Mouse (Mus musculus) hindbrain, embryonic 12.5 days (tissue): ENCODE data around the gene Vps13d. TPM values are rescaled to one million over a fixed set of nuclear protein-coding genes. Genes with fewer than 3 reads are reported as not detected.

Experiments
- ATAC-seq: fragments of 200-750 bp; cut with Nextera tagmentation; 2 replicates; pipeline ENCODE4 v1.8.0; 2017; ENCODE audit warnings: moderate TSS enrichment; ENCODE audit not compliant: low FRiP score
- H3K27ac ChIP-seq: fragments of 300-500 bp; sonication (generic); 2 replicates; pipeline ENCODE4 v1.5.1; 2016; ENCODE audit warnings: mild to moderate bottlenecking
- H3K27me3 ChIP-seq: fragments of 300-500 bp; sonication (generic); 2 replicates; pipeline ENCODE4 v1.6.1; 2016; ENCODE audit warnings: mild to moderate bottlenecking
- H3K36me3 ChIP-seq: fragments of 300-500 bp; sonication (generic); 2 replicates; pipeline ENCODE4 v1.6.1; 2016; ENCODE audit warnings: mild to moderate bottlenecking
- H3K4me1 ChIP-seq: fragments of 300-500 bp; sonication (generic); 2 replicates; pipeline ENCODE4 v1.6.1; 2016
- H3K4me2 ChIP-seq: fragments of 300-500 bp; sonication (generic); replicated peaks from 2 replicates; pipeline ENCODE4 v1.6.1; 2016; ENCODE audit warnings: mild to moderate bottlenecking
- H3K4me3 ChIP-seq: fragments of 300-500 bp; sonication (generic); 2 replicates; pipeline ENCODE4 v1.5.1; 2016; ENCODE audit warnings: mild to moderate bottlenecking
- H3K9ac ChIP-seq: fragments of 300-500 bp; sonication (generic); 2 replicates; pipeline ENCODE4 v1.6.1; 2016; ENCODE audit warnings: mild to moderate bottlenecking, moderate library complexity
- H3K9me3 ChIP-seq: fragments of 300-500 bp; sonication (generic); replicated peaks from 2 replicates; pipeline ENCODE4 v1.6.1; 2016; ENCODE audit warnings: mild to moderate bottlenecking
- WGBS: fragments of 180-500 bp; shearing (Covaris S2); methylation state at CpG from one replicate; pipeline ENCODE4 v1.1.7; 2016; 5-methylcytosine and 5-hydroxymethylcytosine counted together
- polyA plus RNA-seq: library from polyadenylated mRNA; unstranded; fragments of >200 nt; fragmentation: Nextera tagmentation; extraction: Ambion mirVana; gene quantifications from 2 replicates; pipeline ENCODE4 v1.2.1, GENCODE M21; 2016

Gene Vps13d
- polyA plus RNA-seq, 1 experiment from 2014 or later: 7.2 TPM

DNA sequence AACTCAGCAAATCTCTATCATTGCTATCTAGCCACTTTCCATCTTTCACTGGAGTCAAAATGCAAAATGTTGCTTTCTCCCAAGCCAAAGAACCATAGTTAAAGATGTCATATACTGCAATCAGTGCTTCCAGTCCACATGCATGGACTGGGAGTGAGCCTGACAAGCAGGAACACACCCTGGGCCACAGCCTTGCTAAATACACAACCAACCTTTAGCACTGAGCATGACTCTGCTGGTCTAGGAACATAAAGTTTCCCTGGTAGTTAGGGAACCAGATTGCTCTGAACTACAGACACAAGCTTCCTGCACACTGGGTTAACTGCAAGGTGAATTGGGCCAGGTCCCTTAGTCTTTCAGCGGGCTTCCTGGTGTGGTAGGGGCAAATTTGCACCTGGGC, 64.0 kb downstream of the Vps13d start:
- WGBS: 97% methylated on average over 1 of the region's 1 CpGs
- no peak overlapping the region for H3K9ac ChIP-seq
- H3K4me2 ChIP-seq: no peak overlapping the region
- no peaks in the 10 kb centered on the region for H3K4me1 ChIP-seq
- peaks cover 68% of the 10 kb centered on the region for H3K36me3 ChIP-seq
- no peak for ATAC-seq
- H3K9me3 ChIP-seq: no peaks in the 10 kb centered on the region
- H3K27ac ChIP-seq: no peak overlapping the region
- H3K27me3 ChIP-seq: no peaks in the 10 kb centered on the region
- no peak overlapping the region for H3K4me3 ChIP-seq

DNA sequence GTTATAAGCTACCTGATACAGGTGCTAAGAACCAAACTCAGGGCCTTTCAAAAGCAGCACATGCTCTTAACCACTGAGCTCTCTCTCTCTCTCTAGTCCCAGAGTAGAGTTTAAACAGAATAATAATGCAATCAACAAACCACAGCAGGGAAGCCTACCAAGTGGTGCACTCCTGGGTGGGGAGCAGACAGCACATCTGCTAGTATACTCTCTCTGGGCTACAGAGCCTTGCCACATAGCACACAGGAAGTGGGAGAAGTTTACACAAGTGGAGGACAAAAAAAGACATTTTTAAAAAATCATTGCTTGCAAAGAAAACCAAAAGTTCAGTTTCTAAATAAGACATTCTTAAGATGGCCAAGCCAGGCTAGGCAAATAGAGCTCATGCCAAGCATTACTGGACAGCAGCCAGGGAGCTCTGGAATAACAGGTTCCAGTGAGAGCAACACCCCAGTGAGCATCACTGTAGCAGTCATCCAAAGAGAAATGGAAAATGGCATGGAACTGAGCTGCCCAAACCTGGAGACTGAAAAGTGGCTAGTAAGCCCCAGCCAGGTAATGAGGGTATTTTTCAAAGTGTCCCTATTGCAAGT, 64.8 kb downstream of the Vps13d start:
- no peak overlapping the region for H3K27ac ChIP-seq
- H3K36me3 ChIP-seq: peaks cover 75% of the 10 kb centered on the region
- no peaks in the 10 kb centered on the region for H3K9me3 ChIP-seq

DNA sequence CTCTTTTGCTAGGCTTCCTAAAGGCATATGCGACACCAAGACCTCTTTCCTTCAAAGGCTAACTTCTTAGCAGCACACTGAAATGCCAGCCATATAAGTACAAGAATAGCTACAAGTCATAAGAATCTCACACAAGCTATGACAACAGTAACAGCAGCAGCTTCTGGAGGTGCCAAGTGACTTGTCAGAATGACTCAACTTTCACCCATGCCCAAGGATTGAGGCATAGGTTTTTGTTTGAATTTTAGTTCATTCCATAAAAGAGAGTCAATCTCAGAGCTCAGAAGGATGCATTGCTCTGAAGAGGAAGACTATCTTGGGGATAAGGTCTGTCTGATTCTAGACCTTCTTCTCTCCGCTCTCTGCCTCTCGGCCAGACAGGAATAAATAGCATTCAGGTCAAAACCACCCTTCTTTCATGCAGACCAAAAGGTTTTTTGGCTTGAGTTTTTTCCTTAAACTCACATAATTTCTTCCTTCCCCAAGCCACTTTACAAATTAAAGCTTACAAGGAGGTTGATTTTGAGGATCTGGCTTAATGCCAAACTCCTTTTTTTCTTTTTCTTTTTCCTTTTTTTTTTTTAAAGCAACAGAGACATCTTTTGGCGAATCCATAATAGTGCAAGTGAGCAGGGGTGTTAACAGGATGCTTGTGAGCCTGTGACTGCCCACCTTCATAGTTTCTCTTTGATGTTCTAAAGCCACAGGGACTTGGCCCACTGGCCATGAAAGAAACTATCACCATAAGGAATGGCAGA, 69.2 kb downstream of the Vps13d start:
- Histone ChIP-seq H3K27ac (no peak overlapping the region), H3K4me2 (no peak overlapping the region), H3K36me3 (peaks cover 77% of the 10 kb centered on the region), H3K27me3 (no peaks in the 10 kb centered on the region), H3K9ac (no peak overlapping the region), H3K9me3 (no peaks in the 10 kb centered on the region), H3K4me3 (no peak overlapping the region), H3K4me1 (no peaks in the 10 kb centered on the region)
- ATAC-seq: no peak
- 81% methylated on average over 4 of the region's 4 CpGs for WGBS

More for the DNA sequence above, 64.8 kb downstream of the Vps13d start:
- Histone ChIP-seq H3K4me3 (no peak overlapping the region), H3K4me1 (no peaks in the 10 kb centered on the region), H3K27me3 (no peaks in the 10 kb centered on the region), H3K4me2 (no peak overlapping the region), H3K9ac (no peak overlapping the region)
- ATAC-seq: no peak

DNA sequence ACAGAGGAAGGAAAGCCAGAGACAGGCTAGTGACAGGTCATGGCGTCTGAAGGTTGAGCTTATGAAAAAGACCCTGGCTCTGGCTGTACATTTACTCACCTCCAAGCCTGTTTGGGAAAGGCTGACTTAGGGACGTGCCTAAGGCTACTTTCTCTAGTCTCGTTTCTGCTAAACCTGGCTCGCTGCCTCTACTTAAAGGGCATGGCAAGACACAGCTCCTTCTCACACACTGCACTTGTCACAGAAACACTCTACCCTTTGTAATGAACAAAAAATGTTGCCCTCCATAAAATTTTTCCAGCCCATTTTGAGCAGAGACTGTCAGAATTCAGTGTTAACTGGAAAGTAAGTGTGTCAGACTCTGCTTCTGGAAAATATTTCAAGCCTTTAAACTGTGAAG, 70.4 kb downstream of the Vps13d start:
- Histone ChIP-seq H3K36me3 (peaks cover 75% of the 10 kb centered on the region), H3K4me3 (no peak overlapping the region), H3K9me3 (no peaks in the 10 kb centered on the region), H3K4me1 (no peaks in the 10 kb centered on the region), H3K27me3 (no peaks in the 10 kb centered on the region), H3K4me2 (no peak overlapping the region), H3K27ac (no peak overlapping the region), H3K9ac (no peak overlapping the region)
- WGBS: 86% methylated on average over 4 of the region's 4 CpGs
- ATAC-seq: no peak

DNA sequence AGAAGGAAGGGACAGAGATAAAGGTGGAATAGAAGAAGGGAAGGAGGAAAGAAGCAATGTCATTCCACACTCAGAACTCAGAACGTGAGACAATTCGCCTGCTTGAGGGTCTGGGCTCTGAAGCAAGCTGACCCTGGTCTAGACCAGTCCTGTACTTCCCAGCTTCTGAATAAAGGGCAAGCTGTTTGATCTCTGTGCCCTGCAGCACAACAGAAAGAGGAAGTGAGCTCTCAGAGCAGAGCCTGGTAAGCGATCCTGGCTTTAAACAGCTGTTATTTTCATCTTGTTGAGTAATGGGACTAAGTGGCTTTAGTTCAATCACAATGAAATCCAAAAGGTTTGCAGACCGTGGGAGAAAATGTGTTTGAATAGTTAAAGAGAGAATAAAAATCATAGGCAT, 83.2 kb downstream of the Vps13d start:
- H3K9ac ChIP-seq: no peak overlapping the region
- H3K9me3 ChIP-seq: no peaks in the 10 kb centered on the region
- H3K4me1 ChIP-seq: no peaks in the 10 kb centered on the region
- H3K27me3 ChIP-seq: no peaks in the 10 kb centered on the region
- H3K36me3 ChIP-seq: peaks cover 84% of the 10 kb centered on the region
- H3K4me2 ChIP-seq: no peak overlapping the region
- no peak overlapping the region for H3K4me3 ChIP-seq
- no peak for ATAC-seq
- H3K27ac ChIP-seq: no peak overlapping the region
- WGBS: 29% methylated on average over 4 of the region's 4 CpGs

DNA sequence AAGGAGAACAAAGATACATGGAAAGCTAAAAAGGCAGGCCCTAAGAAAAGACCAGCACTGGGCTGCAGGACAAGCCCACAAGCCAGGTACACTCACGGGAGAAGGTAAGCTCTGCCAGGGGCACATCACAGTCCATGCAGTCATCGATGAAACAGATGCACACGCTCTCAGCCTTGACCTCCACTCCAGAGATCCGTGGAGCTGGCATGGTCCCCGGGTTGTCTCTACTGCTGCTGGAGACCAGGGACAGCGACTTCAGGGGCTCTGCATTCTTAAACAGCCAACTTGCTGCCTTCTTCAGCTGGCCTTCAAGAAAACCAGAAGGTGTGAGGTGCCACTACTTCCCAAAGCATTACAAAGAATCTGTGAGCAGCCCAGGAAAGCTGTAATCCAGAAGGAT, 84.1 kb downstream of the Vps13d start:
- H3K27me3 ChIP-seq: no peaks in the 10 kb centered on the region
- H3K4me1 ChIP-seq: no peaks in the 10 kb centered on the region
- no peak overlapping the region for H3K4me2 ChIP-seq
- no peak overlapping the region for H3K4me3 ChIP-seq
- peaks cover 84% of the 10 kb centered on the region for H3K36me3 ChIP-seq
- H3K9ac ChIP-seq: no peak overlapping the region
- no peak overlapping the region for H3K27ac ChIP-seq
- H3K9me3 ChIP-seq: no peaks in the 10 kb centered on the region
- no peak for ATAC-seq
- 91% methylated on average over 6 of the region's 6 CpGs for whole genome bisulfite sequencing

DNA sequence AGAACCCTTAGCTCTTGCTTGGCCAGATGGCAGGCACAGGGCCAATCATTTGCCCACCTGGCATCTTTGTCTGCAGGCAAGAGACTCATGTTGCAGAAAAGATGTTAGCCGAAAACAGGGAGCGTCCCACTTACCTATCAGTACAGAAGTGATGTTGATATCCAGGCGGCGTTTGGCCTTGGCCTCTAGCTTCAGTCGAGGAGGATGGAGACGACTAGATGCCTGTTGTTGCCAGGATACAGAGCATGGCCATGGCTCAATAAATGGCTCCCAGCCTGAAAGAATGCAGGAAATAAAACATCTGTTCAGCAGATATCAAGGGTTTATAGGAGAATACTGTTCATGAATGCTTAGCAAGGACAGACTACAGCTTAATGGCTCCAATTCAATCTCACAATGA, 88.0 kb downstream of the Vps13d start:
- 90% methylated on average over 6 of the region's 6 CpGs for WGBS
- ATAC-seq: no peak
- H3K9ac ChIP-seq: no peak overlapping the region
- no peak overlapping the region for H3K4me3 ChIP-seq
- peaks cover 73% of the 10 kb centered on the region for H3K36me3 ChIP-seq
- no peaks in the 10 kb centered on the region for H3K9me3 ChIP-seq
- no peaks in the 10 kb centered on the region for H3K27me3 ChIP-seq
- peaks cover 6% of the 10 kb centered on the region; the same call in 1 of the 2 replicates for H3K4me1 ChIP-seq
- H3K27ac ChIP-seq: no peak overlapping the region
- H3K4me2 ChIP-seq: no peak overlapping the region

DNA sequence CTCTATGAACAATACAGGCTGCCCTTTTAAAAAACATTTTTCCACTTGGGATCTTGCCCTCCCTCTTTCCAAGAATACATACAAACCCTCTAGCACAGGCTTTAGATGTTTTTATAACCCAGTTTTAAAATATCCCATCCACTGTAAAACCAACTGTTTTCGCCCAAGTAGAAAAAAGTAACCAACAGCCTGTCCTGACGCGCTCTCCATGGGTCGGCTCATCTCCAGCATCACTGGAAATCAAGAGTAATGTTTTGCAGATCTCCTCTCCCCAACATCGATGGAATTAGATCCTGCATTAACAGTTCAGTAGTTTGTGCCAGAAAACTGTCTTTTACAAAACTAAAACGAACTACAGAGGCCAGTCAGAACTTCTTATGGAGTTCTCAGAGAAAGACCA, 89.5 kb downstream of the Vps13d start:
- H3K27me3 ChIP-seq: no peaks in the 10 kb centered on the region
- no peak overlapping the region for H3K4me3 ChIP-seq
- no peak for ATAC-seq
- H3K4me2 ChIP-seq: no peak overlapping the region
- no peak overlapping the region for H3K9ac ChIP-seq
- peak overlapping the region; percentile 52 for H3K27ac ChIP-seq
- H3K36me3 ChIP-seq: peaks cover 63% of the 10 kb centered on the region
- 45% methylated on average over 6 of the region's 6 CpGs for WGBS
- H3K4me1 ChIP-seq: peaks cover 6% of the 10 kb centered on the region; the same call in 1 of the 2 replicates
- H3K9me3 ChIP-seq: no peaks in the 10 kb centered on the region

DNA sequence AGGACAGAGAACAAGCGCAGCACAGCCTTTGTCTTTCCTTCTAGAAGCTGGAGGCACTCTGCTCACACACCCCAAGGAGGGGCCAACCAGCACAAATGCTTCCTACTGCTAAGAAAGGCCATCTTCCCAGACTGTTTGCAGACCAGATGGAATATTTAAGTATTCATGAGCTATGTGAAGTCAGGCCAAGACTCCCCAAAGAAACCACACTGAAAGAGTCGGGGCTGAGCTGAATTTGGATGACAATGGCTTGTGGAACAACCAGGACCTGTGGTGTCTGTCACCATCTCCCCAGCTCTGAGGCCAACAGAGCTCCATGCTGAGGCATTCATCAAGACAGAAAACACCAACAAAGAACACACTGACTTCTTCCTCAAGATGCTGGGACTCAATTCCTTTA, 89.9 kb downstream of the Vps13d start:
- WGBS: 33% methylated on average over 2 of the region's 2 CpGs
- H3K4me1 ChIP-seq: peaks cover 6% of the 10 kb centered on the region; the same call in 1 of the 2 replicates
- H3K27ac ChIP-seq: peak overlapping the region; percentile 52; the same call in 1 of the 2 replicates
- no peak overlapping the region for H3K9ac ChIP-seq
- peaks cover 60% of the 10 kb centered on the region for H3K36me3 ChIP-seq
- ATAC-seq: peak; percentile 82
- no peaks in the 10 kb centered on the region for H3K27me3 ChIP-seq
- no peak overlapping the region for H3K4me2 ChIP-seq
- H3K9me3 ChIP-seq: no peaks in the 10 kb centered on the region
- no peak overlapping the region for H3K4me3 ChIP-seq

DNA sequence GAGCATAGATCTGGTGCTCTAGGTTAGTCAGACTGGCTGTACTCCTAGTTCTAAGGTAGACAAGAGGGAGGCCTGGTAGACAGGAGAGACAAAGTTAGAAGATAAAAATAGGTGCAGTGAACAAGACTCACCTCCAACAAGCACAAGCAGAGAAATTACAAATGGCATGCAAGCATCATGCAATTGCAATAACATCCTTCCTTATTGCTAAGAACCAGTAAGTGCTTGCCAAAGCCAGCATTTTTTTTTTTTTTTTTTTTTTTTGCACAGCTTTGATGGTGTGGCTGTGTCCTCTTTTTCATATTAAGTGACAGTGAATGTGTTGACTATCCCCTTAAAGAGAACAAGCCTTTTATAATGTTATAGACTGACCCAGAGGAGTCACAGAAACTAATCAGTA, 91.2 kb downstream of the Vps13d start:
- H3K9me3 ChIP-seq: no peaks in the 10 kb centered on the region
- no peak for ATAC-seq
- H3K27ac ChIP-seq: no peak overlapping the region
- H3K27me3 ChIP-seq: no peaks in the 10 kb centered on the region
- no peak overlapping the region for H3K9ac ChIP-seq
- H3K4me3 ChIP-seq: no peak overlapping the region
- peaks cover 60% of the 10 kb centered on the region for H3K36me3 ChIP-seq
- H3K4me1 ChIP-seq: peaks cover 6% of the 10 kb centered on the region; the same call in 1 of the 2 replicates
- no peak overlapping the region for H3K4me2 ChIP-seq

DNA sequence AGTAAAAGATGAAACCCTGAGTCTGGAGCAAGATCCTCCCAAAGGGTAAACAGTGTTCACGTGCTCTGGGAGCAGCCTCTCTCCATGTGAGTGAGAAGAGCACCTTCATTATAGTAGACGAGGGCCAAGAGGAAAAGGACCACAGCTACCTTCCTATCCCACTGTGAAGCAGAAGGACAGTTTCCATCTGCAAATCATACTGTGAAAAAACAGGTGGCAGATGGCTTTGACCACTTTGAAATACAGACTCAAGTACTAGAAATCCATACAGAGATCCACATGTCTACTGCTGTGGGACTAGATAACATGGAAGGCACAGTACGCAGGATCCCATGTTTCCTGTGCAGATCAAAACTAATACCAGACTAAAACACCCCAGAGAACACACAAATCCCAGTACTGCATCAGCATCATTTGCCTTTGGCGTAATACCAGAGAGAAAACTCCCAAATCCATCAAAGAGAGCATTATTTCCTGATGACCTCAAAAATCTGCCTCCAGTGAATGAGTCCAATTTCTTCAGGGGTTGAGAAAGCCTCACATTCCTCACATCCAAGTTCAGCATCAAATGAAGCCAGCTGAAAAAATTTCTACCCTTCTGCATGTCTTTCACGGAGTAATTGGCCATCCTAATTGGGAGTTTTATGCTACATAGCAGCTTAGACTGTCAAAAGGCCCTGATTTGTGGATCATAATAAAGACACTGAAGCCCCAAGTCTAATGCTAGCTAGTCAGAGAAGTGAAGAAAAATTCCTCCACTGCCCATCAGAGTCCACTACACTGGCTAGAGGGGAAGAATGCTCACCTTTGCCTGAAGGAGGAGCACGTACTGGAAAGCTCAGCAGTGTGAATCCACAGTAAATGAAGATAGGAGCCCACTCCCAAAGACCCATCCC, 92.7 kb downstream of the Vps13d start:
- H3K9ac ChIP-seq: no peak overlapping the region
- WGBS: 87% methylated on average over 6 of the region's 6 CpGs
- no peak for ATAC-seq
- H3K27me3 ChIP-seq: no peaks in the 10 kb centered on the region
- H3K36me3 ChIP-seq: peaks cover 57% of the 10 kb centered on the region
- H3K27ac ChIP-seq: no peak overlapping the region
- no peak overlapping the region for H3K4me3 ChIP-seq
- no peak overlapping the region for H3K4me2 ChIP-seq
- peaks cover 6% of the 10 kb centered on the region; the same call in 1 of the 2 replicates for H3K4me1 ChIP-seq
- H3K9me3 ChIP-seq: no peaks in the 10 kb centered on the region

DNA sequence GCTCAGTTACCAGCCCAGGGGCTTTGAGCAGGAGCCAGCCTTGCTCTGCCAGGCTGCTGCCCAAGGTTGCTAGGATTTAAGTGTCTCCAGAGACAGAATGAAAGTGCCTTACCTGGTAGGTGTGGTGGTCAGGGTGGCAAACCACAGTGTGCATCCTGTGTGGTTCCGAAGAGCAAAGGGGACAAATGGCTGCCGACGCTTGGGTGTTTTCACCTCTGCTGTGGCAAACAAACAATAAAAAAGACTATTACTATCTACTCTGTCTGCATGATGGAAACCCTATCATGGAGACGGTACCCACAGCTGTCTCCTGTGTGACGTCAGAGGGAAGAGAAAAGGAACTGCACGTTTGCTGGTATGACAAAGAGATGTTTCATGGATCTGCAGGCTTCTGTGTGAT, 95.0 kb downstream of the Vps13d start:
- Histone ChIP-seq H3K27me3 (no peaks in the 10 kb centered on the region), H3K4me3 (no peak overlapping the region), H3K9ac (no peak overlapping the region), H3K4me1 (peaks cover 3% of the 10 kb centered on the region; the same call in 1 of the 2 replicates), H3K9me3 (no peaks in the 10 kb centered on the region), H3K4me2 (no peak overlapping the region), H3K36me3 (peaks cover 55% of the 10 kb centered on the region), H3K27ac (no peak overlapping the region)
- WGBS: 84% methylated on average over 6 of the region's 6 CpGs
- ATAC-seq: no peak
